Mouse (Mus musculus) spleen, adult 2 months (tissue): ENCODE results near the gene Zyg11b.

Source experiments
- CTCF ChIP-seq: fragments of 200-500 bp; IDR thresholded peaks from 2 replicates; pipeline ENCODE4 v1.5.1; 2011; ENCODE audit warnings: mild to moderate bottlenecking, inconsistent platforms; ENCODE audit not compliant: insufficient read depth, insufficient read length, insufficient replicate concordance; ENCODE audit errors: extremely low read depth
- POLR2A ChIP-seq: fragments of 200-500 bp; IDR thresholded peaks from 2 replicates; pipeline ENCODE4 v1.6.1; 2011; ENCODE audit warnings: low read depth, low read length, inconsistent platforms

GRCm38 (mm10) chr4:108339277-108339690 lies 38.4 kb upstream of the Zyg11b start:
- peak; percentile 33; the same call in 1 of the 2 replicates for TF ChIP-seq CTCF
- no peak for TF ChIP-seq POLR2A
